ENCODE assay signal across 15 mouse cellular contexts in the genomic region with DNA sequence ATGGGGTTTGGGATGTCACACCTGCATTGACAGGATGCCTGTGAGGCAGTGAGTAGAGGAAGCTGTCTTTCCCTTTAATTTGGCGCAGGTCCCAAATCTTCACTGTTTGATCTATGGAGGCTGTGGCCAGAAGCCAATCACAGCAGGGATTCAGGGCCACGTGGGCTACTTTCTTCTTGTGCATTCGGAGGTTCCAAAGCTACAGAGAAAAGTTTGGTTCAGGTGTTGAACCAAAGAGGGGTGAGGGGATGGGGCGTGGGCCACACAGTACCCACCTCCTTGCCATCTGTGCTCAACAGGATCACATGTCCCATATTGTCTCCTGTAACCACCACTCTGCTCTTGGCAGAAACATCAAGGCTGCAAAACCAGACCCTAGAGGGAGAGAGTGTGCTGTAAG. TPM values are rescaled to one million over a fixed set of nuclear protein-coding genes. Genes with fewer than 3 reads are reported as not detected.
DNase-seq lines count a peak whose midpoint lies in the region; ATAC-seq and TF ChIP-seq lines count a peak whose summit lies in the region.
"Had no signal": no experiment of that assay in that cellular context is flagged by ENCODE, and none has a peak within 500 bp of the region (broad histone marks: within the 10 kb centered on the region; RNA-seq: fewer than 3 reads in every experiment).

No protein-coding gene starts in this region.

- H3K27me3 ChIP-seq in liver, embryonic 16.5 days (ENCODE audit: control insufficient read depth, insufficient read depth, low read depth, low read length) = no peaks in the 10 kb centered on the region
- no peaks in the 10 kb centered on the region for H3K27me3 ChIP-seq in liver, embryonic 11.5 days (replicated peaks; ENCODE audit: control insufficient read depth, insufficient read depth, low read length)
- no peaks in the 10 kb centered on the region for H3K27me3 ChIP-seq in stomach, postnatal 0 days (ENCODE audit: control insufficient read depth, insufficient read depth, low read length)
- H3K27me3 ChIP-seq: embryonic facial prominence, embryonic 15.5 days; kidney, embryonic 15.5 days; limb, embryonic 15.5 days; neural tube, embryonic 12.5 days; Patski had no signal

- ATAC-seq in liver, embryonic 16.5 days (ENCODE audit: low read depth) = peak; percentile 35; the same call in 1 of the 2 replicates
- no peak for ATAC-seq in liver, embryonic 11.5 days (replicated peaks; ENCODE audit: low FRiP score)
- no peak for ATAC-seq in stomach, postnatal 0 days (ENCODE audit: low FRiP score, low TSS enrichment)
- ATAC-seq: Patski had no signal

- H3K27ac ChIP-seq in liver, embryonic 16.5 days (ENCODE audit: low read length) = no peak overlapping the region
- no peak overlapping the region for H3K27ac ChIP-seq in liver, embryonic 11.5 days (ENCODE audit: low read depth, low read length)
- no peak overlapping the region for H3K27ac ChIP-seq in stomach, postnatal 0 days (replicated peaks)
- H3K27ac ChIP-seq: embryonic facial prominence, embryonic 15.5 days; heart, adult 2 months; kidney, embryonic 15.5 days; limb, embryonic 15.5 days; neural tube, embryonic 12.5 days had no signal

- TF ChIP-seq EP300 in stomach, postnatal 0 days (optimal IDR thresholded peaks at IDR 0.05) = no peak

- TF ChIP-seq CTCF in stomach, postnatal 0 days (IDR thresholded peaks at IDR 0.05; ENCODE audit: low read depth) = no peak

- peak; percentile 44 for DNase-seq in cerebellum, adult 9-10 months
- no peak for DNase-seq in cerebellum, adult 11-12 months
- no peak for DNase-seq in liver, embryonic 11.5 days (ENCODE audit: low spot score)
- DNase-seq in T-cell, adult 2 months (ENCODE audit: low spot score) = peak; percentile 11
- peak; percentile 23 for DNase-seq in stomach, postnatal 0 days (ENCODE audit: low spot score)
- DNase-seq in embryo, embryonic 11 days = no peak
- no peak for DNase-seq in layer of hippocampus, postnatal 14 days (ENCODE audit: low spot score in 2 of 2)
- DNase-seq: heart, adult 2 months had no signal

- no peaks in the 10 kb centered on the region for H3K9me3 ChIP-seq in liver, embryonic 16.5 days (replicated peaks; ENCODE audit: control insufficient read depth, low read length)
- no peaks in the 10 kb centered on the region for H3K9me3 ChIP-seq in liver, embryonic 11.5 days (ENCODE audit: control insufficient read depth, low read length)
- H3K9me3 ChIP-seq in stomach, postnatal 0 days (ENCODE audit: control insufficient read depth, low read length) = no peaks in the 10 kb centered on the region
- H3K9me3 ChIP-seq: embryonic facial prominence, embryonic 15.5 days; kidney, embryonic 15.5 days; limb, embryonic 15.5 days; neural tube, embryonic 12.5 days had no signal

- no peak overlapping the region for H3K9ac ChIP-seq in liver, embryonic 16.5 days (ENCODE audit: low read depth, low read length)
- no peak overlapping the region for H3K9ac ChIP-seq in liver, embryonic 11.5 days (ENCODE audit: low read depth, low read length)
- H3K9ac ChIP-seq in stomach, postnatal 0 days (ENCODE audit: low read length) = no peak overlapping the region
- H3K9ac ChIP-seq: embryonic facial prominence, embryonic 15.5 days; kidney, embryonic 15.5 days; limb, embryonic 15.5 days; neural tube, embryonic 12.5 days had no signal

- peaks cover 3% of the 10 kb centered on the region; the same call in 1 of the 2 replicates for H3K36me3 ChIP-seq in liver, embryonic 16.5 days (ENCODE audit: control insufficient read depth, insufficient read depth)
- H3K36me3 ChIP-seq in liver, embryonic 11.5 days (ENCODE audit: control insufficient read depth, insufficient read depth, low read length) = peaks cover 3% of the 10 kb centered on the region
- H3K36me3 ChIP-seq in stomach, postnatal 0 days (ENCODE audit: control insufficient read depth, insufficient read depth, low read length) = peaks cover 2% of the 10 kb centered on the region; the same call in 1 of the 2 replicates

- H3K4me3 ChIP-seq in liver, embryonic 16.5 days (ENCODE audit: low read depth, low read length) = no peak overlapping the region
- H3K4me3 ChIP-seq in liver, embryonic 11.5 days (ENCODE audit: low read depth, low read length) = no peak overlapping the region
- no peak overlapping the region for H3K4me3 ChIP-seq in stomach, postnatal 0 days (ENCODE audit: low read depth, low read length)
- H3K4me3 ChIP-seq: embryonic facial prominence, embryonic 15.5 days; heart, adult 2 months; kidney, embryonic 15.5 days; limb, embryonic 15.5 days; neural tube, embryonic 12.5 days had no signal

- H3K4me1 ChIP-seq in liver, embryonic 16.5 days (ENCODE audit: control insufficient read depth, low read depth, low read length) = no peaks in the 10 kb centered on the region
- H3K4me1 ChIP-seq in liver, embryonic 11.5 days (replicated peaks; ENCODE audit: control insufficient read depth, insufficient read depth, low read length) = no peaks in the 10 kb centered on the region; the same call in 1 of the 2 replicates
- H3K4me1 ChIP-seq in stomach, postnatal 0 days (replicated peaks; ENCODE audit: control insufficient read depth, insufficient read depth) = no peaks in the 10 kb centered on the region
- H3K4me1 ChIP-seq: embryonic facial prominence, embryonic 15.5 days; kidney, embryonic 15.5 days; limb, embryonic 15.5 days; neural tube, embryonic 12.5 days had no signal

- no peak overlapping the region for H3K4me2 ChIP-seq in liver, embryonic 16.5 days (ENCODE audit: low read depth, low read length)
- H3K4me2 ChIP-seq in liver, embryonic 11.5 days = no peak overlapping the region
- no peak overlapping the region for H3K4me2 ChIP-seq in stomach, postnatal 0 days (replicated peaks; ENCODE audit: low read depth)
- H3K4me2 ChIP-seq: embryonic facial prominence, embryonic 15.5 days; kidney, embryonic 15.5 days; limb, embryonic 15.5 days; neural tube, embryonic 12.5 days had no signal

- 62% methylated on average over 4 of the region's 4 CpGs for WGBS in liver, embryonic 16.5 days (ENCODE audit: insufficient replicate concordance)
- WGBS in liver, embryonic 11.5 days = 76% methylated on average over 4 of the region's 4 CpGs
- WGBS in stomach, postnatal 0 days = 55% methylated on average over 4 of the region's 4 CpGs

RNA-seq across cellular contexts. Expression of a gene that starts 14.3 kb away (rescaled TPM):
- 10.6 and 11.3 TPM in 2 replicates for polyA plus RNA-seq in liver, embryonic 16.5 days (2015; fragmentation: Nextera tagmentation; extraction: Ambion mirVana)
- polyA plus RNA-seq in liver, embryonic 11.5 days (2014; fragmentation: Nextera tagmentation; extraction: Ambion mirVana) = 16.2 and 17.8 TPM in 2 replicates
- 11.6 and 13.5 TPM in 2 replicates for polyA plus RNA-seq in stomach, postnatal 0 days (2015; fragmentation: Nextera tagmentation; extraction: Ambion mirVana)
- total RNA-seq in layer of hippocampus, postnatal 14 days (2021) = 10 to 100 TPM; 57.3 to 57.9 TPM

RNA-seq across cellular contexts. Expression of a gene that starts 14.4 kb away (rescaled TPM):
- polyA plus RNA-seq in liver, embryonic 16.5 days (2015; fragmentation: Nextera tagmentation; extraction: Ambion mirVana) = 18.8 and 20.8 TPM in 2 replicates
- 12.2 and 14.6 TPM in 2 replicates for polyA plus RNA-seq in liver, embryonic 11.5 days (2014; fragmentation: Nextera tagmentation; extraction: Ambion mirVana)
- 1.8 and 2.2 TPM in 2 replicates for polyA plus RNA-seq in stomach, postnatal 0 days (2015; fragmentation: Nextera tagmentation; extraction: Ambion mirVana)
- total RNA-seq in layer of hippocampus, postnatal 14 days (2021) = 1 to 10 TPM; 3.3 to 5.1 TPM
- total RNA-seq: megakaryocyte-erythroid progenitor cell, adult 5-6 weeks had no signal

RNA-seq across cellular contexts. Expression of a gene that starts 19.8 kb away (rescaled TPM):
- polyA plus RNA-seq in liver, embryonic 16.5 days (2015; fragmentation: Nextera tagmentation; extraction: Ambion mirVana) = 5.9 and 6.2 TPM in 2 replicates
- 12.9 and 15.3 TPM in 2 replicates for polyA plus RNA-seq in liver, embryonic 11.5 days (2014; fragmentation: Nextera tagmentation; extraction: Ambion mirVana)
- 11.0 and 12.5 TPM in 2 replicates for polyA plus RNA-seq in stomach, postnatal 0 days (2015; fragmentation: Nextera tagmentation; extraction: Ambion mirVana)
- 1 to 10 TPM; 7.3 to 9.1 TPM for total RNA-seq in layer of hippocampus, postnatal 14 days (2021)

RNA-seq across cellular contexts. Expression of a gene that starts 33.4 kb away (rescaled TPM):
- polyA plus RNA-seq in liver, embryonic 16.5 days (2015; fragmentation: Nextera tagmentation; extraction: Ambion mirVana) = 5.3 and 5.4 TPM in 2 replicates
- 13.7 and 14.0 TPM in 2 replicates for polyA plus RNA-seq in liver, embryonic 11.5 days (2014; fragmentation: Nextera tagmentation; extraction: Ambion mirVana)
- polyA plus RNA-seq in stomach, postnatal 0 days (2015; fragmentation: Nextera tagmentation; extraction: Ambion mirVana) = 7.5 and 8.7 TPM in 2 replicates
- 100 to 1,000 TPM; 197 to 207 TPM for total RNA-seq in layer of hippocampus, postnatal 14 days (2021)

RNA-seq across cellular contexts. Expression of a gene that starts 38.7 kb away (rescaled TPM):
- polyA plus RNA-seq in liver, embryonic 16.5 days (2015; fragmentation: Nextera tagmentation; extraction: Ambion mirVana) = 18.2 and 19.9 TPM in 2 replicates
- polyA plus RNA-seq in liver, embryonic 11.5 days (2014; fragmentation: Nextera tagmentation; extraction: Ambion mirVana) = 15.6 and 16.1 TPM in 2 replicates
- polyA plus RNA-seq in stomach, postnatal 0 days (2015; fragmentation: Nextera tagmentation; extraction: Ambion mirVana) = 46.2 and 52.2 TPM in 2 replicates
- total RNA-seq in layer of hippocampus, postnatal 14 days (2021) = 10 to 100 TPM; 23.2 to 25.5 TPM
- total RNA-seq: megakaryocyte-erythroid progenitor cell, adult 5-6 weeks had no signal

Comparison
In these comparisons a context has a peak if more than half of its experiments do, and no peak if none do; other contexts are left out.
1. DNase-seq: peak in cerebellum, adult 9-10 months (single experiment), T-cell, adult 2 months (single experiment) and stomach, postnatal 0 days (single experiment); none in cerebellum, adult 11-12 months (single experiment), liver, embryonic 11.5 days (single experiment), embryo, embryonic 11 days (single experiment) and layer of hippocampus, postnatal 14 days (0 of 2).